Mouse (Mus musculus): ENCODE measurements at regions not wholly inside any gene's neighbourhood (a gene's known extent, or its start where the extent isn't known, plus 50 kb on each side); places are given as distances from the start of the nearest gene placed in this dataset.

DNA sequence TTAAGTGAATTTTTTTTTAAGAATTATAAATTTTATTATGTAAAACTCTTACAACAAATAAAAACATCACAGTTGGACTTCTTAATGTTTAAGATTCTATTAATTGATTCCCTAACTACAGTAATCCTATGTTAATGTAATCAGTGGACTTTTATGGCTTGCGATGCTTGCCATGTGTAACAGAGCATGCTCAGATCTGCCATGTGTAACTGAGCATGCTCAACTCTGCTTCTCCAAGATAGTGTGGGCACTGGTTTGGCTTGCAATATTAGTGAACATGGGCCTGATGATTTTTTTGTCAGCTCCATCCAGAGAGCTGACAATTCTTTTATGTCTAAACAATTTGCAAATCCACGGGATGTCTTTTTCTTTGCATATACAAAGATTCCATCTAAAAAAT is 66.4 kb upstream of the Tas2r119 start:
- no peak for DNase-seq

Data from kidney, postnatal 14 days (tissue).